Mouse (Mus musculus): ENCODE measurements around the gene Ano3. TPM values are rescaled to one million over a fixed set of nuclear protein-coding genes. Genes with fewer than 3 reads are reported as not detected.
"Not testable (repeated sequence)": the region's sequence is repeated elsewhere in the genome, so short reads cannot be mapped to it uniquely, and the experiment has no call there.

Gene Ano3
- 0.02 and 0.06 TPM in 2 replicates for polyA plus RNA-seq (2016; fragmentation: Nextera tagmentation; extraction: Ambion mirVana)

DNA sequence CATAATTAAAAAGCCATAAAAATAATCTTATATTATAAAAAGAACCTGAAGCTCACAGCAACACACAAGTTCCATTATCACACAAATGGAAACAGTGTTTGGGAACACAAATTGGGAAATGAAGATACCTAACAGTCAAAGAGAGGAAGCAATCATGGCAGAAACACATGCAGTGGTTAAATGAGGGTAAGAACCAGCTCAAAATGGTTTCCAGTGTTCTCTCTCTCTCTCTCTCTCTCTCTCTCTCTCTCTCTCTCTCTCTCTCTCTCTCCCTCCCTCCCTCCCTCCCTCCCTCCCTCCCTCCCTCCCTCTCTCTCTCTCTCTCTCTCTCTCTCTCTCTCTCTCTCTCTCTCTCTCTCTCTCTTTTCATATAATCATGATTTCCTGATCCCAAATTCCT, at the start of gene Ano3:
Gene Ano3, minus strand, starts transcription at position 101 of the 400 bp plus-strand sequence.
- not testable (repeated sequence) for H3K4me3 ChIP-seq; H3K36me3 ChIP-seq; H3K9ac ChIP-seq; H3K9me3 ChIP-seq (replicated peaks); H3K27me3 ChIP-seq (replicated peaks); H3K4me1 ChIP-seq; ATAC-seq; H3K27ac ChIP-seq
- peak within 1 kb of the TSS; percentile 41 for H3K4me2 ChIP-seq

DNA sequence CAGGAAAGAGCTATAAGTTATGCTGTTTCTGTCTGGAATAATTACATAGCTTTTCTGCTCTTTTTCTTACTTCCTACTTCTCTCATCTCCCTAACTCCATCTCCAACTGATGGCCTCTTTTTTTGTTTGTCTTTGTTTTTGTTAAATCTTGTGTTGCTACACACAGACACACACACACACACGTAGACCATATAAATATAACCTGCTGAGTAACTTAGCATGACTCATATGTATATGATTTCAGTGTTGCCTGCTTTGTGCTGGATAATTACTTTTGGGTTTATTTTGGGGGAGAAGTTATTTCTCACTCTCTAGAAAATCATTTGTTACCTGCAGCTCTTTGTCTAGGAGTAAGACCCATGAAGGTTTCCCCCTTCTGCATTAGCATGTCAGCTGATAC, 39.3 kb upstream of the Ano3 start:
- H3K9ac ChIP-seq = no peak overlapping the region
- H3K9me3 ChIP-seq (replicated peaks) = no peaks in the 10 kb centered on the region
- H3K4me3 ChIP-seq = no peak overlapping the region
- no peak overlapping the region for H3K27ac ChIP-seq
- no peak overlapping the region for H3K4me2 ChIP-seq
- H3K4me1 ChIP-seq = no peaks in the 10 kb centered on the region
- ATAC-seq = no peak
- H3K36me3 ChIP-seq = no peaks in the 10 kb centered on the region
- no peaks in the 10 kb centered on the region for H3K27me3 ChIP-seq (replicated peaks)
- WGBS (ENCODE audit: insufficient replicate concordance) = 52% methylated on average over 1 of the region's 1 CpGs

DNA sequence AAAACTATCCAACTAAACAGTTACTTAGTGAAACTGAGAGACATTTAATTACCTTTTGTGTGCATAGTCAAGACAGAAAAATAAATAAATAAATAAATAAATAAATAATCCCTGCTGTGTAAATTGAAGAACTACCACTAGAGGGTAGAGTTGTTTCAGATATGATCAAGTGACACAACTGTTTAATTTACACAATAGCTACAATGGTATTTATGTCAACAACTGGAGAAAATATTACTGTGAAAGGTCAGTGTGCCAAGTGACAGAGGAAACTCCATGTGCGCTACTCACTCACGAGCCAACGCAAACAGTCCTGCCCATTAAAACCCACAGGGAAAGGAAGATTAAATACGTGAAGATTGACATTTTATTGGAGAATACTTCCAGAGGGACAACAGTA, 38.8 kb upstream of the Ano3 start:
- no peak overlapping the region for H3K4me2 ChIP-seq
- H3K9ac ChIP-seq = no peak overlapping the region
- no peaks in the 10 kb centered on the region for H3K4me1 ChIP-seq
- WGBS (ENCODE audit: insufficient replicate concordance) = 87% methylated on average over 4 of the region's 4 CpGs
- no peak overlapping the region for H3K4me3 ChIP-seq
- no peak overlapping the region for H3K27ac ChIP-seq
- no peaks in the 10 kb centered on the region for H3K27me3 ChIP-seq (replicated peaks)
- no peaks in the 10 kb centered on the region for H3K36me3 ChIP-seq
- no peak for ATAC-seq
- H3K9me3 ChIP-seq (replicated peaks) = no peaks in the 10 kb centered on the region

DNA sequence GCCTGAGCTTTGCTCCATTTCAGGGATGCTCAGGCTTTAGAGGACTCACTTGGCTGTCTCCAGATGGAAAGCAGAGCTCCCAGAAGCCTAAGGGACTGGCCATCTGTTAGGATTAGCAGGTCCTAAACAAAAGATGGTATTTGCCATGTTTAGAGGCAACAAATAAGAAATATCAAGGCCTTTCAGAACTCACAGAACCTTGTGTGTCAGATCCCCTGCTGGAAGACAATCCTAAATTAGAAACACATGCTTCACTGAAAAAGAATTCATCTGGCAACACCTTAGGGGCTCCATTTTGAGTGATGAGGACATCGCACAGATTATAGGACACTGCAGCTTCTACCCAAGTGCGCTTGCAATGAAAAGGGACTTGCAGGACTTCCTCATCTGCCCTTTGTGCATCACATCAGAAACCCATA, 35.1 kb upstream of the Ano3 start:
- H3K9me3 ChIP-seq (replicated peaks) = no peaks in the 10 kb centered on the region
- H3K4me1 ChIP-seq = no peaks in the 10 kb centered on the region
- no peak for ATAC-seq
- H3K27ac ChIP-seq = no peak overlapping the region
- H3K4me2 ChIP-seq = no peak overlapping the region
- 79% methylated on average over 2 of the region's 2 CpGs for WGBS (ENCODE audit: insufficient replicate concordance)
- H3K4me3 ChIP-seq = no peak overlapping the region
- no peak overlapping the region for H3K9ac ChIP-seq
- no peaks in the 10 kb centered on the region for H3K27me3 ChIP-seq (replicated peaks)
- H3K36me3 ChIP-seq = no peaks in the 10 kb centered on the region

DNA sequence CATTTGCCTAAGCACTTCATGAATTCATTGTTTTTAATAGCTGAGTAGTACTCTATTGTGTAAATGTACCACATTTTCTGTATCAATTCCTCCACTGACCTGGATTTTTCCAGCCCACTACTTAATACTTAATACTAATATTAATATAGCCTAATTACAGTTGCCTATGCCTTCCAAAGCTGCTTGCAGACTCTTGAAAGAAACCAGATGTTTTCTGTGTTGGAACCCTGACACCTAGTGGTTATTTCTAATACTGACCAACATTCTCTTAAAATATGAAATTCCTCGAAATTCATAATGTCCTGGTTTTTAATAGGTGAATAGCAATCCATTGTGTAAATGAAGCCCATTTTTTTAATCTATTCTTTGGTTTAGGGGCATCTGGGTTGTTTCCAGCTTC, 31.0 kb upstream of the Ano3 start:
- Histone ChIP-seq H3K4me1 (no peaks in the 10 kb centered on the region), H3K9me3 (replicated peaks) (no peaks in the 10 kb centered on the region), H3K27ac (no peak overlapping the region), H3K36me3 (no peaks in the 10 kb centered on the region), H3K27me3 (replicated peaks) (no peaks in the 10 kb centered on the region), H3K9ac (no peak overlapping the region), H3K4me3 (no peak overlapping the region), H3K4me2 (no peak overlapping the region)
- ATAC-seq = no peak; the same call in 1 of the 2 replicates
- 32% methylated on average over 1 of the region's 1 CpGs for WGBS (ENCODE audit: insufficient replicate concordance)

DNA sequence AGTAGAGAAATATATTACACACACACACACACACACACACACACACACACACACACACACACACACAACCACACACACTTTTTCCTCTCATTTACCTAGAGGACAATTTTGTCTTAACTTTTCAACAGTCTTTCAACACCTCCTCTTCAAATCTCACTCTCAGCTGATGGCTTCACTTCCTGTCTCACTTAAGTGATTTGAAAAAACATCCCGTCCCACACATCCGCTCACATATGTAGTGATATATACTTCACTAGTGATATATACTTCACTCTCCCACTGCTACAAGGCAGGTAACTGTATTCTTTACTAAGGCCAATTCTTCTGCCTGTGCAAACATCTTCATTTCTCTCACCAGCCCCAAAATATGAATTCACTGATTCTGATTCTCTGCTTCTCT, 28.9 kb upstream of the Ano3 start:
- no peaks in the 10 kb centered on the region for H3K27me3 ChIP-seq (replicated peaks)
- no peak overlapping the region for H3K27ac ChIP-seq
- no peak overlapping the region for H3K4me3 ChIP-seq
- WGBS (ENCODE audit: insufficient replicate concordance) = 71% methylated on average over 2 of the region's 2 CpGs
- H3K9me3 ChIP-seq (replicated peaks) = no peaks in the 10 kb centered on the region
- no peak for ATAC-seq
- no peaks in the 10 kb centered on the region for H3K4me1 ChIP-seq
- no peaks in the 10 kb centered on the region for H3K36me3 ChIP-seq
- H3K4me2 ChIP-seq = no peak overlapping the region
- H3K9ac ChIP-seq = no peak overlapping the region

DNA sequence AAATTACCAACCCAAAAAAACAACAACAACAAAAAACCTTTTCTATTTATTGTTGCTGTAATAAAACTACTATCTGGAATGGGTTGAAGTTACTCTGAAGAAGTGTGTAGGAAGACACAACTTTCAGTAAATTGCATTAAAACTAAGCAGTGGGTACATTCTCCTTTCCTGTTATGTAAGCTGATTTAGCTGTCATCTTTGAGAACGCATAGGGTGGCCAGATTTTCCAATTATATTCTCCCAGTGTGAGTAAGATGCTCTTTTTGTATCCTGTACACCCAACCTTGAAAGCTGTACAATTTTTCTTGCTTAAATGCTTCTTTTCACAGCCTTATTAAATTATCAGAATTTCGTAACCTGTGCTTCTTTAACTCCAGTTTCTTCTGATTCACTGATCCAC, 26.1 kb upstream of the Ano3 start:
- H3K27ac ChIP-seq = no peak overlapping the region
- no peak for ATAC-seq
- no peaks in the 10 kb centered on the region for H3K36me3 ChIP-seq
- H3K4me1 ChIP-seq = no peaks in the 10 kb centered on the region
- H3K27me3 ChIP-seq (replicated peaks) = no peaks in the 10 kb centered on the region
- H3K4me3 ChIP-seq = no peak overlapping the region
- 45% methylated on average over 2 of the region's 2 CpGs for WGBS (ENCODE audit: insufficient replicate concordance)
- H3K9me3 ChIP-seq (replicated peaks) = no peaks in the 10 kb centered on the region
- no peak overlapping the region for H3K9ac ChIP-seq
- H3K4me2 ChIP-seq = no peak overlapping the region

DNA sequence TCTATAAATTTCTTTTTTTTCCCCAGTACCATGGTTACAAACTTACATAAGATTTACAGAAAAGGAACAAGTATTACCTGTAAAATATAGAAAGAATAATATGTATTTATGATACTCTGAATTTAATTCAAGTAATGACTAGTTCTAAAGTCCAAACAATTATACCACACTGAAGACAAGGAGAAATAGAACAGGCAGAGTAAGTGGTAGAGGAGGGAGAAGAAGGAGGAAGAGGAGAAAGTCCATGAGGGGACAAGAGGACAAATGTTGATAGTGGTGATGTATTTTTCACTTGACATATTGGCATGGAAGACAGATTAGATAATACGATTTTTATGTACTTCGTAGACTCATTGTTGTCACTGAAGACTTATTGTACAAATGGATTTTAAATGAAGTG, 19.4 kb upstream of the Ano3 start:
- Histone ChIP-seq H3K4me3 (no peak overlapping the region), H3K4me1 (no peaks in the 10 kb centered on the region), H3K9me3 (replicated peaks) (no peaks in the 10 kb centered on the region), H3K27ac (no peak overlapping the region), H3K9ac (no peak overlapping the region), H3K27me3 (replicated peaks) (no peaks in the 10 kb centered on the region), H3K36me3 (no peaks in the 10 kb centered on the region), H3K4me2 (no peak overlapping the region)
- 87% methylated on average over 2 of the region's 2 CpGs for WGBS (ENCODE audit: insufficient replicate concordance)
- no peak for ATAC-seq

DNA sequence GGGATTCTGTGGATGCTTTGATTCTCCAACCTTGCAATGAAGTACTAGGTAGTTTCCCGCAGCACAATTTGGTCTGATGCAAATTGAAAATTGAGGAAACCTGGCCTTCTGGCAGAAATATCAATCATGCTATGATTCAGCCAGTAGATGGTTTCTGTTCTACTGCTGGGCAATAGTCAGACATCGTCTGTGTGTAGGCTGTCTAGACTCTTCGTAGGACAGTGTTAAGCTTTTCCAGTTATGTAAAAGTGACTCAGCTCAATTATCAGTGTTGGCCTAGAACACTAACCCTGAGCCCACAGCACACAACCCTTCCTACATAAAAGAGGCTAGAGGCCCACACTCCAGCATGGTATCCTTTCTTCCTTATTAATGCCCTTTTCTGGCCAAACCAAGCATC, 14.7 kb upstream of the Ano3 start:
- H3K4me3 ChIP-seq = no peak overlapping the region
- no peaks in the 10 kb centered on the region for H3K4me1 ChIP-seq
- H3K27me3 ChIP-seq (replicated peaks) = no peaks in the 10 kb centered on the region
- no peaks in the 10 kb centered on the region for H3K9me3 ChIP-seq (replicated peaks)
- no peak for ATAC-seq
- no peak overlapping the region for H3K27ac ChIP-seq
- 80% methylated on average over 3 of the region's 3 CpGs for WGBS (ENCODE audit: insufficient replicate concordance)
- no peaks in the 10 kb centered on the region for H3K36me3 ChIP-seq
- H3K9ac ChIP-seq = no peak overlapping the region
- H3K4me2 ChIP-seq = no peak overlapping the region

DNA sequence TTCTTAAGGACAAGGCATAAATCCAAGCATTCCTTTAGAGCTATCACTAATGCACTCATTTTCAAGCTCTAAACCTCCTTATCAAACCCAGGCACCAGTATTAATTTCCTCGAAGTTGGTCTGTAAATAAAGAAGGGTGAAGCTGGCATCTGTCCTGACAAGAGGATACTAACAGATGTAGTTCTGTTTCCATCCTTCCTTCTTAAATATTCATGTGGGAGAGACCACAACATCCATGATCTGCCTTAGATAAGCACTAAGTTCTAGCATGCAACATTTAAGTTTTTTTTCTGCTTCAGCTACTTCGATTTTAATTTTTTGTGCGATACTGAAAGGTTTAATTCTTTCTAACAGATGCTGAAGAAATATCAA, 305 bp downstream of the Ano3 start:
- Histone ChIP-seq H3K27ac (no peak overlapping the region), H3K4me2 (peak overlapping the region; percentile 41), H3K27me3 (replicated peaks) (no peaks in the 10 kb centered on the region), H3K4me1 (no peaks in the 10 kb centered on the region), H3K36me3 (no peaks in the 10 kb centered on the region), H3K9me3 (replicated peaks) (no peaks in the 10 kb centered on the region), H3K9ac (no peak overlapping the region), H3K4me3 (no peak overlapping the region)
- 51% methylated on average over 3 of the region's 3 CpGs for WGBS (ENCODE audit: insufficient replicate concordance)
- 0 out of 2 replicates have a peak, but pooled peaks have one; percentile 5 for ATAC-seq

DNA sequence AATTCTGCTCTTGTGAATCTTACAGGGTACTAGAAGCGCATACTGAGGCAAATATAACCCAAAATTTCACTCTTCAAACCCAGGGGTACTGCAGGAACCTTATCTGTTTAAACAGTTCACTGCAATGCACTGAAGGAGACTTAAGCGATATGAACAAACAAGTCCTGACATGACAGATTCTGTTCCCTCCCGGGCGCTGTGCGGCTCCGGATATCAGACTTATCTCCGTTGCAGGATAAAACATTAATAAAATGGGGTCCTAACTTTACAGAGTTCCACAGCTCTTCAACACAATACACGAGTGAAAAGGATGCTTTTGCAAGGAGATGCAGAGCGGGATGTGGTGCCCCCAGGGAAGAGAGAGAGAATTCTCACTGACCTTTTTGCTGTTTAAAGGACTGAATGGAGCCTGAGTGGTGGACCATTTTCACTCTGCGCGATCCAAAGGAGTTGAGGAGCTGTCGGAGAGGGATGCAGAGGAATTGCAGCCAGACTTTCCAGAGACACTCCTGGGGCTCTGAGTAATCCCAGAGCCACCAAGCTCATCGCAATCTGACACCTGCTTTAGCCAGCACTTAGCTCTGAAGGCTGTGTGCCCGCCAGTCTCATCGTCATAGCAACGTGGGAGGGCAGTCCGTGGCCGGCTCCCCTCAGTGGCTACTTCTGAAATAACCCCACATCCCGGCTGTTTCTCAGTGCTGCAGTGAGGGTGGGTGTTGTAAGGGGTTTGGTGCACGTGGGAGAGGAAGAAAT, 868 bp downstream of the Ano3 start:
- no peak overlapping the region for H3K9ac ChIP-seq
- H3K4me3 ChIP-seq = no peak overlapping the region
- peak overlapping the region; percentile 41 for H3K4me2 ChIP-seq
- ATAC-seq = peak; percentile 51
- no peaks in the 10 kb centered on the region for H3K36me3 ChIP-seq
- H3K4me1 ChIP-seq = no peaks in the 10 kb centered on the region
- no peaks in the 10 kb centered on the region for H3K27me3 ChIP-seq (replicated peaks)
- H3K27ac ChIP-seq = no peak overlapping the region
- 15% methylated on average over 20 of the region's 20 CpGs for WGBS (ENCODE audit: insufficient replicate concordance)
- H3K9me3 ChIP-seq (replicated peaks) = no peaks in the 10 kb centered on the region

DNA sequence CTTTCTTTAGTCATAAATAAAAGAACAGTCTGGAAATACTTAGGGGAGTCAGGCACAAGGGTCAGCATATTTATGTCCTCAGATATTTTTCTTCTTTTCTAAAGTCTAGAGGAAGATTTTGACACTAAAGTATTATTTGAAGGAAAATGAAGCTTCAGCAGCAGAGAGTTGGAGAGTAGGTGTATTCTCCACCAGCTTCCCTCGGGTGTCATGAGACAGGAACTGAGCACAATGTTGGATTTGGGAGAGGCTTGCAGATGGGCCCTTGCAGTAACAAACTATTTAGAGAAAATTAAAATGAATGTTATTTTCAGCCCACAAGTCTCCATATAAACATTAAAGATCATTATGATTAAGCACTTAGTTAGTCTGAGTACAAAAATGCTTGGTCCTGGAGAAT, 5.6 kb downstream of the Ano3 start:
- Histone ChIP-seq H3K4me3 (no peak overlapping the region), H3K27me3 (replicated peaks) (no peaks in the 10 kb centered on the region), H3K9me3 (replicated peaks) (no peaks in the 10 kb centered on the region), H3K4me1 (no peaks in the 10 kb centered on the region), H3K4me2 (no peak overlapping the region), H3K36me3 (no peaks in the 10 kb centered on the region), H3K27ac (no peak overlapping the region), H3K9ac (no peak overlapping the region)
- ATAC-seq = no peak
- WGBS (ENCODE audit: insufficient replicate concordance) = 39% methylated on average over 1 of the region's 1 CpGs

DNA sequence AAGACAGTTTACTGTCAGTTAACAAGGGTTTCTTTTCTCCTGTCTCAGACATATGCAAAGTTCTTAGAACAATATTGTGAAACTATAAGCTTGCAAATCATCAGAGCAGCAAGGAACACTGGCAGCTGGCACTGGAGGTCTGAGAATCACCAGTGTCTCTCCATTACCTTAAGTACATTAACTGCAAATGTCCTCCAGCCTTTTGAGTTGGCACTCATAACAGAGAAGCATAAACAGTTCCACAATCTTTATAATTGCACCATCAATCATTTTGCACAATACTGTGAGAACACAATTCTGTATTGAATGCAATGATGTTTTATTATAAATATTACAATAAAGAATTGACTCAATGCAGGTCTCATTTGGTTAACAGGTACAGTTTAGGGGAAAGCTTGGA, 15.0 kb downstream of the Ano3 start:
- Histone ChIP-seq H3K4me2 (no peak overlapping the region), H3K36me3 (no peaks in the 10 kb centered on the region), H3K4me3 (no peak overlapping the region), H3K9ac (no peak overlapping the region), H3K27ac (no peak overlapping the region), H3K9me3 (replicated peaks) (no peaks in the 10 kb centered on the region), H3K27me3 (replicated peaks) (no peaks in the 10 kb centered on the region), H3K4me1 (no peaks in the 10 kb centered on the region)
- ATAC-seq = no peak

All from liver, embryonic 12.5 days (tissue).